Mouse (Mus musculus): ENCODE measurements around the gene Chl1. TPM values are rescaled to one million over a fixed set of nuclear protein-coding genes. Genes with fewer than 3 reads are reported as not detected.

Gene Chl1
- polyA plus RNA-seq, 1 experiment from 2014 or later: 2.7 TPM

GRCm38 (mm10) chr6:103511290-103511971, 1.0 kb downstream of the Chl1 start:
- peaks cover 17% of the 10 kb centered on the region for H3K27me3 ChIP-seq (replicated peaks; ENCODE audit: control insufficient read depth, insufficient read depth, low read length)
- H3K9me3 ChIP-seq (ENCODE audit: control insufficient read depth, low read length): no peaks in the 10 kb centered on the region
- ATAC-seq: no peak
- H3K9ac ChIP-seq (ENCODE audit: low read depth, low read length): no peak overlapping the region
- H3K4me3 ChIP-seq (ENCODE audit: low read length): peak overlapping the region; percentile 40
- 5% methylated on average over 18 of the region's 18 CpGs for WGBS
- H3K4me2 ChIP-seq (ENCODE audit: low read depth, low read length): peak overlapping the region; percentile 50
- peaks cover 6% of the 10 kb centered on the region; the same call in 1 of the 2 replicates for H3K4me1 ChIP-seq (ENCODE audit: control insufficient read depth, insufficient read depth, low read length)
- no peak overlapping the region for H3K27ac ChIP-seq (ENCODE audit: low read length)
- H3K36me3 ChIP-seq (ENCODE audit: control insufficient read depth, insufficient read depth, low read length): no peaks in the 10 kb centered on the region

DNA sequence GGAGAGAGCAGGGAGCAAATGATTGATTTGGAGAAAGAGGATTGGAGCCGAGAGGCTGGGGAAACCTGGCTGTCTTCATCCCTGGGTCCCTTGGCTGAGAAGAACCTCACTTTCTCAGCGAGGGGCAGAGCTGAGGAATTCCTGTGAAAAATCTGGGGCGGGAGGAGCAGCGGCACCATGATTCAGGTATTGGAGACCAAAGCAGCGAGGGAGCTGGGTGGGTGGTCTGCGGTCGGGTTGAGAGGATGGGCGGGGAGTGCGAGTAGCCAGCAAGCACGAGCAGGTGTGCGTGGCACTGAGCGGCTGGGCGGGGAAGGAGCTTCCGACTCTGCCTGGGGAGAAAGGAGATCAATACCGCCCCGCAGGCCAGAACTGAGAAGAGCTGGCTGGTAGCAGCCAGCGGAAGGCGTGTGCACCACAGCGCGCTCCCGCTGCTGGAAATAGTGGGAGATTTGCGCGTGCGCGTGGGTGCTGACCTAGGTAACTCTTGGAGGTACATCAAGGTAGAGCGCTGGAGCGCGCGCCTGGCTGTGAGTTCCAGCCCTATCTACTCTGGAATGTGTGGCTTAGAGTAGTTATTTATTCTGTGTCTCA, 1.7 kb downstream of the Chl1 start:
- no peak overlapping the region for H3K27ac ChIP-seq (ENCODE audit: low read length)
- H3K9me3 ChIP-seq (ENCODE audit: control insufficient read depth, low read length): no peaks in the 10 kb centered on the region
- peak; percentile 79 for ATAC-seq
- H3K4me1 ChIP-seq (ENCODE audit: control insufficient read depth, insufficient read depth, low read length): peaks cover 6% of the 10 kb centered on the region; the same call in 1 of the 2 replicates
- no peak overlapping the region for H3K9ac ChIP-seq (ENCODE audit: low read depth, low read length)
- H3K27me3 ChIP-seq (replicated peaks; ENCODE audit: control insufficient read depth, insufficient read depth, low read length): peaks cover 17% of the 10 kb centered on the region
- under 1% methylated on average over 29 of the region's 29 CpGs for WGBS
- peak overlapping the region; percentile 40 for H3K4me3 ChIP-seq (ENCODE audit: low read length)
- H3K4me2 ChIP-seq (ENCODE audit: low read depth, low read length): peak overlapping the region; percentile 50
- H3K36me3 ChIP-seq (ENCODE audit: control insufficient read depth, insufficient read depth, low read length): no peaks in the 10 kb centered on the region

DNA sequence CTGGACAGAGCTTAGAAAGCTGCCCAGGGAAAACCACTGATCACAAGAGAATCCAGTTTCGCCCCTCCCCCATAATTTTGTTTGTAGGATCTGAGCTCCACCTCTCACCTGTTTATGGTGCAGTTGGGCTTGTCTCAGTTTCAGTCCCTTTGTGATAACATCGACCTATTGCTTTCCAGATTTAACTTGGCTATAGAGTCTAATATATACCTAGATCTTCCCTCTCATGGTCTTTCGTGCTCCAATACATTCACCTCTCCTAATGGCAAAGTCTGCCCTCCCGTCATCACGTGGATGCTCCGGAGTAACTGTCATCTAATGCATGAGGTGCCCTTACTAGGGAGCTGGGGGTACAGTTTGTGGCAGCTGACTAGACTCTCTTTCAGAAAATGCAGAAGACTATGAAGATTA, 2.5 kb downstream of the Chl1 start:
- H3K4me1 ChIP-seq (ENCODE audit: control insufficient read depth, insufficient read depth, low read length): peaks cover 6% of the 10 kb centered on the region; the same call in 1 of the 2 replicates
- no peak overlapping the region for H3K4me2 ChIP-seq (ENCODE audit: low read depth, low read length)
- H3K9ac ChIP-seq (ENCODE audit: low read depth, low read length): no peak overlapping the region
- peaks cover 17% of the 10 kb centered on the region for H3K27me3 ChIP-seq (replicated peaks; ENCODE audit: control insufficient read depth, insufficient read depth, low read length)
- H3K9me3 ChIP-seq (ENCODE audit: control insufficient read depth, low read length): no peaks in the 10 kb centered on the region
- no peak overlapping the region for H3K27ac ChIP-seq (ENCODE audit: low read length)
- H3K4me3 ChIP-seq (ENCODE audit: low read length): no peak overlapping the region
- no peak for ATAC-seq
- WGBS: 47% methylated on average over 6 of the region's 6 CpGs
- H3K36me3 ChIP-seq (ENCODE audit: control insufficient read depth, insufficient read depth, low read length): no peaks in the 10 kb centered on the region

- H3K4me1 ChIP-seq (ENCODE audit: control insufficient read depth, insufficient read depth, low read length): peaks cover 6% of the 10 kb centered on the region; the same call in 1 of the 2 replicates
- no peak for ATAC-seq
- H3K9me3 ChIP-seq (ENCODE audit: control insufficient read depth, low read length): no peaks in the 10 kb centered on the region
- no peak overlapping the region for H3K4me2 ChIP-seq (ENCODE audit: low read depth, low read length)
- no peak overlapping the region for H3K9ac ChIP-seq (ENCODE audit: low read depth, low read length)
- no peak overlapping the region for H3K27ac ChIP-seq (ENCODE audit: low read length)
- no peaks in the 10 kb centered on the region for H3K36me3 ChIP-seq (ENCODE audit: control insufficient read depth, insufficient read depth, low read length)
- H3K27me3 ChIP-seq (replicated peaks; ENCODE audit: control insufficient read depth, insufficient read depth, low read length): peaks cover 17% of the 10 kb centered on the region
- H3K4me3 ChIP-seq (ENCODE audit: low read length): no peak overlapping the region
- 64% methylated on average over 8 of the region's 8 CpGs for WGBS
These were observed 3.3 kb downstream of the Chl1 start for GRCm38 (mm10) chr6:103513621-103514241.

DNA sequence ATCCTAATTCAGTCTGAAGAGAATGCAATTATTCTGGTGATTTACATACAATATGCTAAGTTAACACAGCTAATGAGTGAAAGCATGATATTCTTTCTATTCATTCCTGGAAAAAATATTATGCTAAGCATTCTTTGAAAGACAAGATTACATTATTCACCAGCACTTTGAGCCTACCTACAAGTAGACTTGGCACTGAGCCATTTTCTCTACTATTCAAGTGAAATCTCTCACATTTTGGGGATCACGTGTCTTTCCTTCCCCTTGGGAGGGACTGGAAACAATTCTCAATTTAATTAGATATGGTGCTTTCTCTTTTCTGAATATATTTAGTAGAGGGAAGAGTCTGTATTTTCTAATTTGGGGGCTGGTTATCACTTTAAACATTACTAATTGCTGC, 4.0 kb downstream of the Chl1 start:
- no peaks in the 10 kb centered on the region for H3K36me3 ChIP-seq (ENCODE audit: control insufficient read depth, insufficient read depth, low read length)
- H3K27me3 ChIP-seq (replicated peaks; ENCODE audit: control insufficient read depth, insufficient read depth, low read length): peaks cover 17% of the 10 kb centered on the region
- H3K4me3 ChIP-seq (ENCODE audit: low read length): no peak overlapping the region
- no peak overlapping the region for H3K4me2 ChIP-seq (ENCODE audit: low read depth, low read length)
- H3K9ac ChIP-seq (ENCODE audit: low read depth, low read length): no peak overlapping the region
- no peak for ATAC-seq
- H3K4me1 ChIP-seq (ENCODE audit: control insufficient read depth, insufficient read depth, low read length): peaks cover 6% of the 10 kb centered on the region; the same call in 1 of the 2 replicates
- no peaks in the 10 kb centered on the region for H3K9me3 ChIP-seq (ENCODE audit: control insufficient read depth, low read length)
- WGBS: 44% methylated on average over 1 of the region's 1 CpGs
- H3K27ac ChIP-seq (ENCODE audit: low read length): no peak overlapping the region

GRCm38 (mm10) chr6:103514756-103515155, 4.4 kb downstream of the Chl1 start:
- 73% methylated on average over 1 of the region's 1 CpGs for WGBS
- no peak for ATAC-seq

DNA sequence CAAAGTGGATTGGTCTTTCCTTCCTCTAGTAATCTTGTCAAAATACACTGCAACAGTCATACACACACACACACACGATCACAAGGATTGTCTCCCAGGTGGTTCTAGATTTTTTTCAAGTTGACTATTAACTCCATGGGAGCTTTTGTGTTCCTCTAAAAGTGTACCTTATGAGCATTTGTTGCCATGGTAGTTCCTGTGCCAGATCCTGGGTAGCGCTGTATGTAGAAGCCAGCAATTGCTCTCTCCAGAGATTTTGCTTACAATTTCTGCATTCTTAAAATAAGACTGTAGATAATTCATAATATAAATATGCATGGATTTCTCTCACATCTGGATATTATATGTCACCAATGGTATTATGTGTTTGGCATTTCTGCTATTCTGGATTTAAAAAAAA, 9.2 kb downstream of the Chl1 start:
- no peak overlapping the region for H3K4me2 ChIP-seq (ENCODE audit: low read depth, low read length)
- H3K4me1 ChIP-seq (ENCODE audit: control insufficient read depth, insufficient read depth, low read length): no peaks in the 10 kb centered on the region
- H3K9me3 ChIP-seq (ENCODE audit: control insufficient read depth, low read length): no peaks in the 10 kb centered on the region
- no peak overlapping the region for H3K27ac ChIP-seq (ENCODE audit: low read length)
- no peaks in the 10 kb centered on the region for H3K36me3 ChIP-seq (ENCODE audit: control insufficient read depth, insufficient read depth, low read length)
- H3K9ac ChIP-seq (ENCODE audit: low read depth, low read length): no peak overlapping the region
- no peak for ATAC-seq
- H3K27me3 ChIP-seq (replicated peaks; ENCODE audit: control insufficient read depth, insufficient read depth, low read length): no peaks in the 10 kb centered on the region
- no peak overlapping the region for H3K4me3 ChIP-seq (ENCODE audit: low read length)
- WGBS: 66% methylated on average over 2 of the region's 2 CpGs

More at GRCm38 (mm10) chr6:103514756-103515155, 4.4 kb downstream of the Chl1 start:
- Histone ChIP-seq H3K4me1 (ENCODE audit: control insufficient read depth, insufficient read depth, low read length) (peaks cover 6% of the 10 kb centered on the region; the same call in 1 of the 2 replicates), H3K4me2 (ENCODE audit: low read depth, low read length) (no peak overlapping the region), H3K36me3 (ENCODE audit: control insufficient read depth, insufficient read depth, low read length) (no peaks in the 10 kb centered on the region), H3K9me3 (ENCODE audit: control insufficient read depth, low read length) (no peaks in the 10 kb centered on the region), H3K27me3 (replicated peaks; ENCODE audit: control insufficient read depth, insufficient read depth, low read length) (peaks cover 17% of the 10 kb centered on the region), H3K27ac (ENCODE audit: low read length) (no peak overlapping the region), H3K9ac (ENCODE audit: low read depth, low read length) (no peak overlapping the region), H3K4me3 (ENCODE audit: low read length) (no peak overlapping the region)

DNA sequence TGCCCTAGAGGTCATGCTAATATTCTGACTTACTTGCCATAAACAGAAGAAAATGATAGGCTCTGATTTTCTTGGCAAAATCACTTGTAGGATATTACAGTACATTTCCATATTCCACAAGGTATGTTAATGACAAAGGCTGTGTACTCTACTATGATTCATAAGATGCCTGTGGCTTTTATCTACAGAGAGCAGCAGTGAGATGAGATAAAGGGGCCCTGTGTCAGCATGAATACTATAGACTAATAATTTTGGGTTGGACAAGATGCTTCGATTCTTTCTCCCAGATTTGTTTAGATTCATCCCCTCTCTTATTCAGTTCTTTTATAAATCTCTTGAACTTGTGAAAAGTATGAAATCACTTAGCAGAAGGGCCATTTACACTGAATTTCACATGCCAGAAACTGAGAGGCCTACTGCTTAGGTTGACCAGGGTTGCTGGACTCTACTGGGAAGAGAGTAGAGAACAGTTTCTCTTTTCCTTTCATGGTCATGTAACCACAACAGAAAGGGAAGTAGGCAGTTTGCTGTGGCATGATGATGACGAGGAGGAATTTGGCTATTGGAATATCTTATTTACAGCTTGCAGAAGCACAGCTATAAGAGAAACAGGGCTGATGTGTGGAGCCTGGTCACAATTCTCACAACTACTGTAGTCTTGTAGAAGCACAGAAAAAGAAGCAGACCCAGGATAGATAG, 15.1 kb downstream of the Chl1 start:
- Histone ChIP-seq H3K9me3 (ENCODE audit: control insufficient read depth, low read length) (no peaks in the 10 kb centered on the region), H3K27ac (ENCODE audit: low read length) (no peak overlapping the region), H3K4me1 (ENCODE audit: control insufficient read depth, insufficient read depth, low read length) (no peaks in the 10 kb centered on the region), H3K27me3 (replicated peaks; ENCODE audit: control insufficient read depth, insufficient read depth, low read length) (no peaks in the 10 kb centered on the region), H3K4me3 (ENCODE audit: low read length) (no peak overlapping the region), H3K4me2 (ENCODE audit: low read depth, low read length) (no peak overlapping the region), H3K36me3 (ENCODE audit: control insufficient read depth, insufficient read depth, low read length) (no peaks in the 10 kb centered on the region), H3K9ac (ENCODE audit: low read depth, low read length) (no peak overlapping the region)
- ATAC-seq: no peak
- 58% methylated on average over 2 of the region's 2 CpGs for WGBS

Measured in intestine, embryonic 16.5 days (tissue).